Mouse (Mus musculus): Measurements from ENCODE around the gene Dgkz. TPM values are rescaled to one million over a fixed set of nuclear protein-coding genes. Genes with fewer than 3 reads are reported as not detected.

The Dgkz gene
- total RNA-seq, 1 experiment: 47.0 TPM

DNA sequence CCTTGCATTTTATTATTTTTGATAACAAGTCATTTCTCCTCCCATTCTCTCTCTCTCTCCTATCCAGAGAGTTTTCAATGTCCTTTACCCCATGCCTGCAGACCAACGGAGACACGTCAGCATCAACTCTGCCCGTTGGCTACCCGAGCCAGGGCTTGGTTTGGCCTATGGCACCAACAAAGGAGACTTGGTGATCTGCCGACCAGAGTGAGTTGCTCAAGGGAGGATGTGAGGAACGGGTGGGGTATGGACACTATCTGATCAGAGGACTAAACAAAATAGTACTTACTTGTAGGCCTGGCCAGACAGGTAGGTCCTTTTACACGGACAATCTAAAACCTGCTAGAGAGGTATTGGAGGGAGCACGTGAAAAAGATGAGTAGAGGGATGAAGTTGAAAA, 75.2 kb downstream of the Dgkz start:
- no peaks in the 10 kb centered on the region for H3K9me3 ChIP-seq (ENCODE audit: control insufficient read depth, insufficient read depth, low read depth, low read length)
- no peak for DNase-seq (ENCODE audit: low read depth, low spot score)
- no peak overlapping the region for H3K27ac ChIP-seq (ENCODE audit: insufficient read depth, low read depth, low read length, poor library complexity, severe bottlenecking)
- H3K9ac ChIP-seq (ENCODE audit: insufficient read depth, low read depth, low read length, poor library complexity, severe bottlenecking): no peak overlapping the region
- H3K36me3 ChIP-seq (ENCODE audit: control insufficient read depth, insufficient read depth, low read length, poor library complexity, severe bottlenecking): peaks cover 2% of the 10 kb centered on the region; the same call in 1 of the 2 replicates
- no peak overlapping the region for H3K4me3 ChIP-seq (ENCODE audit: insufficient read depth in 1 of 2, low read depth in 1 of 2, low read length in 2 of 2, poor library complexity in 1 of 2, severe bottlenecking in 1 of 2)
- peaks cover 2% of the 10 kb centered on the region in 2 experiments; a peak in 2 of 4 replicates for H3K4me1 ChIP-seq (ENCODE audit: control insufficient read depth in 2 of 2, insufficient read depth in 2 of 2, low read length in 2 of 2, poor library complexity in 1 of 2)
- TF ChIP-seq MAFK (IDR thresholded peaks at IDR 0.05; ENCODE audit: insufficient read depth, low read depth, low read length) (no peak), CHD2 (IDR thresholded peaks at IDR 0.05; ENCODE audit: low read depth, low read length) (no peak), HCFC1 (IDR thresholded peaks at IDR 0.05; ENCODE audit: borderline replicate concordance, insufficient read depth, low read length) (no peak), ZC3H11A (IDR thresholded peaks at IDR 0.05; ENCODE audit: borderline replicate concordance, low read depth, low read length) (no peak), ZNF384 (IDR thresholded peaks at IDR 0.05; ENCODE audit: low read depth, low read length) (no peak)
- in situ Hi-C loops (cut with MboI; ENCODE audit: low sequenced_read_pairs in 2 of 2, unreplicated experiment in 2 of 2): no loop called here

DNA sequence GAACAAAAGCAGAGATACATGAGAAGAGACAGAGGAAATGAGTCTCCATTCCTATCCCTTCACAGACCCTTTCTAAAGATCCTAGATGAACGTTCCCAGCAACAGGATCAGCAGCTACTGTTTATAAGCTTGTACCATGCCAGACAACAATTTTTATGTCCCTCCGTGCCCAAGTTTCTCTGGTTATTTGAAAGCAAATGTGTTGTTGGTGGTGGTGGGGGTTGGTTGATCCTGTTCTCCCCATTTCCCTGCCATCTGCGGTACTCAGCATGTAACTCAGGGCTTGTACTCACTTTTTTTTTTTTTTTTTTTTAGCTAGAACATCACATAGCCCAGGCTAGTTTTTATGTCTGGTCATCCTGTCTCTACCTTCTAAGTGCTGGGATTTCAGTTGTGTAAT, 76.5 kb downstream of the Dgkz start:
- in situ Hi-C loops (cut with MboI; ENCODE audit: low sequenced_read_pairs in 2 of 2, unreplicated experiment in 2 of 2): no loop called here
- no peak overlapping the region for H3K27ac ChIP-seq (ENCODE audit: insufficient read depth, low read depth, low read length, poor library complexity, severe bottlenecking)
- TF ChIP-seq ZC3H11A (IDR thresholded peaks at IDR 0.05; ENCODE audit: borderline replicate concordance, low read depth, low read length) (no peak), MAFK (IDR thresholded peaks at IDR 0.05; ENCODE audit: insufficient read depth, low read depth, low read length) (no peak), CHD2 (IDR thresholded peaks at IDR 0.05; ENCODE audit: low read depth, low read length) (no peak), ZNF384 (IDR thresholded peaks at IDR 0.05; ENCODE audit: low read depth, low read length) (no peak), HCFC1 (IDR thresholded peaks at IDR 0.05; ENCODE audit: borderline replicate concordance, insufficient read depth, low read length) (no peak)
- DNase-seq (ENCODE audit: low read depth, low spot score): no peak
- no peaks in the 10 kb centered on the region for H3K9me3 ChIP-seq (ENCODE audit: control insufficient read depth, insufficient read depth, low read depth, low read length)
- H3K4me3 ChIP-seq (ENCODE audit: insufficient read depth in 1 of 2, low read depth in 1 of 2, low read length in 2 of 2, poor library complexity in 1 of 2, severe bottlenecking in 1 of 2): no peak overlapping the region
- no peak overlapping the region for H3K9ac ChIP-seq (ENCODE audit: insufficient read depth, low read depth, low read length, poor library complexity, severe bottlenecking)
- peaks cover 2% of the 10 kb centered on the region; the same call in 1 of the 2 replicates for H3K36me3 ChIP-seq (ENCODE audit: control insufficient read depth, insufficient read depth, low read length, poor library complexity, severe bottlenecking)
- 0 out of 4 replicates have a peak, but pooled peaks cover 0 to 2% of the 10 kb centered on the region in 2 experiments for H3K4me1 ChIP-seq (ENCODE audit: control insufficient read depth in 2 of 2, insufficient read depth in 2 of 2, low read length in 2 of 2, poor library complexity in 1 of 2)

DNA sequence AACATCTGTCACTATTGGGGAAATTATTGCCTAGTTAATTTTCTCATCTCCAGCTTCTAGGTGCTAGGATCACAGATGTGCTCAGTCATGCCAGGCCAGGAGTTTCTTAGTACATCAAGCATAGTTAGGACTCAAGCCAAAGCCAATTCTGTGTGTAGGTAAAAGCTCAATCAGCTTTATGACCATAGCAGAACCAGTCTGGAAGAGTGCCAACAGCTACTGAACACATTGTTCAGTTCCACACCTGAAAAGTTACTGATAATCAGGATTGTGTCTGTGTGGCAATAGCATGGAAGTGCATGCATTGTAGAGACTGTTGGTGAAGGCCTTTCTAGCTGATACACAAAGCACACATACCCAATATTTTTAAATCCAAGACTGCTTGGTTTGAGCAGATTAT, 77.7 kb downstream of the Dgkz start:
- 0 out of 4 replicates have a peak, but pooled peaks cover 2% of the 10 kb centered on the region in 2 experiments for H3K4me1 ChIP-seq (ENCODE audit: control insufficient read depth in 2 of 2, insufficient read depth in 2 of 2, low read length in 2 of 2, poor library complexity in 1 of 2)
- peaks cover 2% of the 10 kb centered on the region; the same call in 1 of the 2 replicates for H3K36me3 ChIP-seq (ENCODE audit: control insufficient read depth, insufficient read depth, low read length, poor library complexity, severe bottlenecking)
- no peak for DNase-seq (ENCODE audit: low read depth, low spot score)
- no peak overlapping the region for H3K9ac ChIP-seq (ENCODE audit: insufficient read depth, low read depth, low read length, poor library complexity, severe bottlenecking)
- no peak overlapping the region for H3K4me3 ChIP-seq (ENCODE audit: insufficient read depth in 1 of 2, low read depth in 1 of 2, low read length in 2 of 2, poor library complexity in 1 of 2, severe bottlenecking in 1 of 2)
- H3K27ac ChIP-seq (ENCODE audit: insufficient read depth, low read depth, low read length, poor library complexity, severe bottlenecking): no peak overlapping the region
- no peaks in the 10 kb centered on the region for H3K9me3 ChIP-seq (ENCODE audit: control insufficient read depth, insufficient read depth, low read depth, low read length)
- no peak for TF ChIP-seq ZNF384 (IDR thresholded peaks at IDR 0.05; ENCODE audit: low read depth, low read length)
- TF ChIP-seq CHD2 (IDR thresholded peaks at IDR 0.05; ENCODE audit: low read depth, low read length): no peak
- TF ChIP-seq HCFC1 (IDR thresholded peaks at IDR 0.05; ENCODE audit: borderline replicate concordance, insufficient read depth, low read length): no peak
- TF ChIP-seq ZC3H11A (IDR thresholded peaks at IDR 0.05; ENCODE audit: borderline replicate concordance, low read depth, low read length): no peak
- no peak for TF ChIP-seq MAFK (IDR thresholded peaks at IDR 0.05; ENCODE audit: insufficient read depth, low read depth, low read length)
- in situ Hi-C loops (cut with MboI; ENCODE audit: low sequenced_read_pairs in 2 of 2, unreplicated experiment in 2 of 2): no loop called here

DNA sequence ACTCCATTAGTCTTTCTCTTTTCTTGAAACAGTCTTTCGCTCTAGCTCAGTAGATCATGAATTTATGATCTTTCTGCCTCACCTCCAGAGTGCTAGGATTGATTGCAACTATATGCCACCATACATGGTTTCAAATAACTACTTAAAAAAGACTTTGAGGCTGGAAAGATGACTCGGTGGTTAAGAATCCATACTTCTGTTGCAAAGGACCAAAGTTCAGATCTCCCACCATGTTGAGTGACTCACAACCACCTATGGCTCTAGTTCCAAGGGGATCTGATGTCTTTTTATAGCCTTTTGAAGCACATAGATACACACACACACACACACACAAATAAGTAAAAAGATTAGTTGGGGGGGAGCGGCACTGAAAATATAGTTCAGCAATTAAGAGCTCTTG, 80.3 kb downstream of the Dgkz start:
- Histone ChIP-seq H3K9ac (ENCODE audit: insufficient read depth, low read depth, low read length, poor library complexity, severe bottlenecking) (no peak overlapping the region), H3K4me3 (ENCODE audit: insufficient read depth in 1 of 2, low read depth in 1 of 2, low read length in 2 of 2, poor library complexity in 1 of 2, severe bottlenecking in 1 of 2) (no peak overlapping the region), H3K36me3 (ENCODE audit: control insufficient read depth, insufficient read depth, low read length, poor library complexity, severe bottlenecking) (peaks cover 1% of the 10 kb centered on the region; the same call in 1 of the 2 replicates), H3K27ac (ENCODE audit: insufficient read depth, low read depth, low read length, poor library complexity, severe bottlenecking) (no peak overlapping the region), H3K9me3 (ENCODE audit: control insufficient read depth, insufficient read depth, low read depth, low read length) (no peaks in the 10 kb centered on the region), H3K4me1 (ENCODE audit: control insufficient read depth in 2 of 2, insufficient read depth in 2 of 2, low read length in 2 of 2, poor library complexity in 1 of 2) (0 out of 4 replicates have a peak, but pooled peaks cover 2% of the 10 kb centered on the region in 2 experiments)
- no peak for DNase-seq (ENCODE audit: low read depth, low spot score)
- TF ChIP-seq HCFC1 (IDR thresholded peaks at IDR 0.05; ENCODE audit: borderline replicate concordance, insufficient read depth, low read length): no peak
- TF ChIP-seq ZNF384 (IDR thresholded peaks at IDR 0.05; ENCODE audit: low read depth, low read length): no peak
- no peak for TF ChIP-seq MAFK (IDR thresholded peaks at IDR 0.05; ENCODE audit: insufficient read depth, low read depth, low read length)
- in situ Hi-C loops (cut with MboI; ENCODE audit: low sequenced_read_pairs in 2 of 2, unreplicated experiment in 2 of 2): no loop called here

DNA sequence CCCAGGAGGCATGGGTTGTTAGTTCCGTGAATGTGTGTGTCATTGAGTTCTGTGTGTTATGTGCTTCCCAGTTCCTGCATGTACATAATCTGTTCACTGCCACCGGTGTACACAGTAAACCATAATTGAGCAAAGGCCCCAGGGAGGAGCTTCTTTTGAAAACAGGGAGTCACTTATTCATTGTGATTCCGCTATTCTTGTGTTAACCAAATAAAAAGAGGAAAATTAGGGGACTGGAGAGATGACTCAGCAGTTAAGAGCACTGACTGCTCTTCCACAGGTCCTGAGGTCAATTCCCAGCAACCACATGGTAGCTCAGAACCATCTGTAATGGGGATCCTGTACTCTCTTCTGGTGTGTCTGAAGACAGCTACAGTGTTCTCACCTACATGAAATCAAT, 80.9 kb downstream of the Dgkz start:
- H3K4me1 ChIP-seq (ENCODE audit: control insufficient read depth in 2 of 2, insufficient read depth in 2 of 2, low read length in 2 of 2, poor library complexity in 1 of 2): 0 out of 4 replicates have a peak, but pooled peaks cover 2% of the 10 kb centered on the region in 2 experiments
- DNase-seq (ENCODE audit: low read depth, low spot score): no peak
- no peak overlapping the region for H3K4me3 ChIP-seq (ENCODE audit: insufficient read depth in 1 of 2, low read depth in 1 of 2, low read length in 2 of 2, poor library complexity in 1 of 2, severe bottlenecking in 1 of 2)
- TF ChIP-seq ZC3H11A (IDR thresholded peaks at IDR 0.05; ENCODE audit: borderline replicate concordance, low read depth, low read length): no peak
- TF ChIP-seq MAFK (IDR thresholded peaks at IDR 0.05; ENCODE audit: insufficient read depth, low read depth, low read length): 0 out of 2 replicates have a peak, but pooled peaks have one; percentile 24
- H3K27ac ChIP-seq (ENCODE audit: insufficient read depth, low read depth, low read length, poor library complexity, severe bottlenecking): no peak overlapping the region; the same call in 1 of the 2 replicates
- no peaks in the 10 kb centered on the region for H3K9me3 ChIP-seq (ENCODE audit: control insufficient read depth, insufficient read depth, low read depth, low read length)
- no peaks in the 10 kb centered on the region for H3K36me3 ChIP-seq (ENCODE audit: control insufficient read depth, insufficient read depth, low read length, poor library complexity, severe bottlenecking)
- H3K9ac ChIP-seq (ENCODE audit: insufficient read depth, low read depth, low read length, poor library complexity, severe bottlenecking): no peak overlapping the region
- in situ Hi-C loops (cut with MboI; ENCODE audit: low sequenced_read_pairs in 2 of 2, unreplicated experiment in 2 of 2): no loop called here

Measured in ES-E14 (cell line).